Mouse (Mus musculus): ENCODE measurements at regions not wholly inside any gene's neighbourhood (a gene's known extent, or its start where the extent isn't known, plus 50 kb on each side); places are given as distances from the start of the nearest gene placed in this dataset.
A peak's percentile ranks its signal among the peaks of the same experiment; 100 is the strongest.

- DNase-seq (ENCODE audit: low spot score), result no peak
These were observed 979.5 kb upstream of the Car8 start for GRCm38 (mm10) chr4:9218380-9218779.

DNA sequence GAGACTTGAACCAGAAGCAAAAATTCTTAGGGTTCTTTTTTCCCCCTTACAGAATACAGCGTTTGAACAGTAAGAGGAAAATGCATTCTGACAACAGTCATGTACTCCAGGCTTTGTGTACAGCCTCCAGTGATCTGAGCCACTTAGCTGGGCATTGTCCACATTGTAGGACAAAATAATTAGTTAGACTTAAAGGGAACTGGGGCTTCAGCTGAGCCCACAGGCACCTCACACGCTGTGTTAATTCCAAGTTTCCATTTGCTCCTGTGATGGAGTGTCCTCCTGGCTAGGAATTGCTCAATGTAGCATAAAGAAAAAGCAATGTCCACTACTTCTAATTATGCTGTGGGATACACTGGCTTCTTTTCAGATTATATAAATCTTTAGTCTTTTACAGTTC is 969.8 kb upstream of the Car8 start:
- no peak for DNase-seq (ENCODE audit: low spot score)

- no peak for DNase-seq (ENCODE audit: low spot score)
These were observed 961.2 kb upstream of the Car8 start for GRCm38 (mm10) chr4:9200012-9200411.

DNA sequence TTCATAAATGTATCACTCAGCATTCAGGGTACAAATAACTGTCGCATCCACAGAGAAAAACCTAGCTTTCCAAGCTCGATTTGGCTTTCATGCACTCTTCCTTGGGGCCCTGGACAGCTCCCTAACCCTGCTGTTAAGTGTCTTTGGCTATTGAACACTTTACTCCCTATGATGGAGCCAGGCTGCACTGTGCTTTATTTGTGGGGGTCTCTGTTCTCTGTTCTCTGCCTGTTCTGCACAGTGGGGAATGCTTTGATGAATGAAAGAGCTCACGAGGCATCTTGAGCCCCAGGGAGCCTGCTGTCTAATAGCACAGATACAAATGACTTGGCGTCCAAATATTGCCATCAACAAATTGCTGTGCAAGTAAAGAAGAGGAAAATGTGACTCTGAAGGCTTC is 957.6 kb upstream of the Car8 start:
- no peak for DNase-seq (ENCODE audit: low spot score)

DNA sequence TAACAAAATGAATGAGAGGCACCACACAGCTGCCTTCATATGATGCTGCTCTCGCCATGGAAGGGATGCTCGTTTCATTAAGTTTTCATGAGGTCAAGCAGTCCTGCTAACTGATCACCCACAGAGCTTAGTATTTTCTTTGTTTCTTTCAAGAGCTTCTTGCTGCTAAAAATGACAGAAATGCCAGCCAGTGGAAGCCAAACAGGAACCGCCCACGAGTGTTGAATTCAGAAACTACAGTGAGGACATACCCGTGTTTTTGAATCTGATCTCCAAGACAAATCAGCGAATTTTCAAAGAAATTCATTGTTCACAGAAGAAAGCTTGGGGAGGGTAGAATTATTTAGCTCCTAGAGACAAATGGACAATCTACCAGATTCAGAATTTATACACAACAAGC is 954.3 kb upstream of the Car8 start:
- DNase-seq (ENCODE audit: low spot score), result no peak

DNA sequence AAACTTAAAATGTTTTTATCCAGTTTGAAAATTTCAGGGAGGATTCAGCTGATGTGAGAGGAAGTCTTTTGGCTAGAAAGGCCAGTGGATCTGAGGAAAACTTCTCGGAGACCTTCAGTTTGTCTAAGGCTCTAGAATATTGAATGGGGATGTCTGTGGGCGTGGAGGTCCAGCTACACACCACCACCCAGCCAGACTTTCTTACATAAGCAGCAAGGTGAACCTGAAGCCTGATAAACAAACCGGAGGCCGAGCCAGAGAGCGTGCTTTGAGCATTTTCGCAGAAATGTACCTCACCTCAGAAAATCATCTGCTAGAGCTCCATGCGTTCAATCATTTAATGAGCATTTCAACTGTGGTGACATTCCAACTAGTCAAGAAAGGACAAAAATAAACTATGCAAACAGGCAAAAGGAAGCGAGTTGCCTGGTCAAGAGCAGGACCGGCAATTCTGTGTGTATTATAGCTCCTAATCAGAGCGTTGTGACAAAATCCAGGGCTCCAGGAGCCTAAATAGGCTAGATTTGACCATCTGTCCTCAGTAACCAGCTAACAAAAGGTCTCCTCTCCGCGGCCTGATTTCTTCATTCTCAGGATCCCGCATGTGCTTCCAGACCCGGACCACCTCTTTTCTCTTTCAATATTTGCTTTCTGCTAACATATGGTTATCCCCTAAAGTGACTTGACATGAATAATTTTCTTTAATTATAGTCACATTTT is 946.5 kb upstream of the Car8 start:
- DNase-seq (ENCODE audit: low spot score), result no peak

DNA sequence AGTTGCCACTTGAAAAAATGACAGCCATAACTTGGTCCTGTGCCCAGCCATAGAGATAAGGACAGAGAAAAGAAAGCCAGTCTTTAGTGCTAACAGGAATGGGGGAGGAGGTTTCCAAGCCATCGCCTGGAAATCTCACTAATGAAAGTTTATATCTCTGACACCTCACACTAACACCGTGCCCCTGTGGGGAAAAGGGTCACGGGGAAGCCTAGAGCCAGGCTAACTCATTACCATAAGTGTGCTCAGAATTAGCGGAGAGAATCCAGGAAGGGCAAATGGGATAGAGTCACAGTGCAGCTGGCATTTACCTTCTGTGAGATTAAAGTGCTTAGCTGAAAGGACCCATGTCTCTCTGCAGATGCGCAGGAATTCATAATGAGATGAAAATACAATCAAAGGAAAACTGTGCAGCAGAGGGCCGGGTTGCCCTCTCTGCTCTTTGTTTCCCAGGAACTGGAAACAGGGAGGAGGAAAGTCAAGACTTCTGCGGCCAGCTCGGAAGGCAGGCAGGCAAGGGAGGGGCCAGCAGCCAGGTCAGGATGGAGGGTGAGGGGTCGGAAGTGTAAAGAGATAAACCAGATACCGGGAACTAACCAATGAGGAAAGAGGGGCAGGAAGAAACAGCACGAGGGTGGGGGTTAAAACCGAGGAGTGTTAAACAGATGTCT is 945.7 kb upstream of the Car8 start:
- peak; percentile 10 for DNase-seq (ENCODE audit: low spot score)

DNA sequence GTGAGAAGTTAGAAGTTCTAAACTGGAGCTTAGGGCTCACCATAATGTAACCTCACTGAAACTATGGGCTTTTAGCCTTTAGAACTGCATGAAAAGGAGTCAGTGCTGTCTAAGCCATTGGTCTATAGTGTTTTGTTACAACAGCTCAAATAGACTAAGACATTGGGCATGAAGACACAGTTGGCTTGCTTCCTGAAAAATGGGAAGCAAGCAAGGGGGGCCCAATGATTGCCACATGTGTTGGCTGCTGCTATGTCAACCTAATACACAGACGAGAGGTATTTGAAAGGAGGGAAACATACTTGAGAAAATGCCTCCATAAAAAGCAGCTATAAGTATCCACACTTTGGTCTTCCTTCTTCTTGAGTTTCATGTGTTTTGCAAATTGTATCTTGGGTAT is 935.5 kb upstream of the Car8 start:
- no peak for DNase-seq (ENCODE audit: low spot score)

DNA sequence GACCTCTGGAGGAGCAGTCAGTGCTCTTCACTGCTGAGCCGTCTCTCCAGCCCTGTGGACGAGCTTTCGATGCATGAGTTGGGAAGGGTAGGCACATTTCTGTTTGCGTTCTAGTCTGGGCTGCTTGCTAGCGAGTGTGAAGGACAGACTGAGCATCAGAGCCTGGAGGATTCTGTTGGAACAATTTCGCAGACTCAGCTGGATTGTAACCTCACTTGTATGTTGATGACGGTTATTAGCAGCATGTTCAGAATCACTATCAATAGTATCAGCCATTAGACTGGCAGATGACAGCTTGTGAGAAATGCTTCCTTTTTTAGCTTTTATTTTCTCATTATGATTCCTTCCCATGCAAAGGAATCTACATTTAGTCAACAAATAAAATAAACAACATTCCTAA is 923.5 kb upstream of the Car8 start:
- no peak for DNase-seq (ENCODE audit: low spot score)

GRCm38 (mm10) chr4:9161814-9162133 is 922.9 kb upstream of the Car8 start:
- no peak for DNase-seq (ENCODE audit: low spot score)

DNA sequence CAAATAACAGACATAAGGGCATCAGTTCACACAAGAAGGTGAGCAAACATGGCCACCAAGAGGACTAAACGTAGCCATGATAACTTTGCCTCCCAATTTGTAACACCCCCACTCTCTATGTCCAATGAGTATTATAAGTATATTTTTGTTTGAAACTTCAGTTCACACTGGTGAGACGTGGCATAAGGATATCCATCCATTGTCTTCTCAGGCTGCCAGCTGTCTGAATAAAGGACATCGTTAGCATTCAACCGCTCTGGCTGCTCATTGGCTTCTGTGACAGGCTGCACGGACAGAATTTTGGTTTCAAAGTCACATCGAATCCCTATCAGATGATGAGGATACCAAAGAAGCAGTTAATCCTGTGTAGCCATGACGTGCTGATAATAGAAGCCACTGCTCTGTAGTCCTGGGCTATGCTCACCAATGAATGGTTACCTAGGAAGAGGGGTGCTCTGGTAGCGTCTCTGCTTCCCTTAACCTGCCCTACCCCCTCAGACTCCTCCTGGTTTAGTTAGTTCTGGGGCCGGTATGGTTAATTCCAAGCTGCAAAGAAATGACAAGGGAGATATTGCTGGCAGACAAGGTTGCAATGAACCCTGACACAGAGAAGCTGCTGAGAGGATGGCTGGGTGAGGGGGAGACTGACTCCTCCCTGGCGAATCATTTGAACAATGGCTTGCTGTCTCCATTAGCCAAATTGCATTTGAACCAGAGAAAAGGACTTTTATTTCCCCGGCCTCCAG is 922.4 kb upstream of the Car8 start:
- no peak for DNase-seq (ENCODE audit: low spot score)

DNA sequence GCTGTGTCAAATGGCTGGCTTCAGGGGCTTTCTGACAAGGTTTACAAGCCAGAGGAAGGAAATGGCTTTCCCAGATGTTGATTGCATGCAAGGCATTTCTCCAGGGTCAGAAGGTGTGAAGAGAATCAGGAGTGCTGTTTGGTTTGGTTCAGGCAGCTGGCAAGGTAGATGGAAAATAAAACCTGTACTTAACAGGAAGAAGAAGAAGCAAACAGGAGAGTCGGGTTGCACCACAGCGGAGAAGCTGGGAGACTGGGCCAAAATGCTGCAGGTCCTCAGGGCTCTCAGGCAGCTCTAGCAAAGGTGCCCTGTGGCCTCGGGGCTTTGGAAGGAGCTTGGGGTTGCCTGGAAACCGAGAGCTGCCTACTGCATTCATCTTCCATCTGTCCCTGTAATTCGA is 908.9 kb upstream of the Car8 start:
- no peak for DNase-seq (ENCODE audit: low spot score)

- no peak for DNase-seq (ENCODE audit: low spot score)
These were observed 905.7 kb upstream of the Car8 start for GRCm38 (mm10) chr4:9144226-9145215.

- no peak for DNase-seq (ENCODE audit: low spot score)
These were observed 904.2 kb upstream of the Car8 start for GRCm38 (mm10) chr4:9143087-9143486.

DNA sequence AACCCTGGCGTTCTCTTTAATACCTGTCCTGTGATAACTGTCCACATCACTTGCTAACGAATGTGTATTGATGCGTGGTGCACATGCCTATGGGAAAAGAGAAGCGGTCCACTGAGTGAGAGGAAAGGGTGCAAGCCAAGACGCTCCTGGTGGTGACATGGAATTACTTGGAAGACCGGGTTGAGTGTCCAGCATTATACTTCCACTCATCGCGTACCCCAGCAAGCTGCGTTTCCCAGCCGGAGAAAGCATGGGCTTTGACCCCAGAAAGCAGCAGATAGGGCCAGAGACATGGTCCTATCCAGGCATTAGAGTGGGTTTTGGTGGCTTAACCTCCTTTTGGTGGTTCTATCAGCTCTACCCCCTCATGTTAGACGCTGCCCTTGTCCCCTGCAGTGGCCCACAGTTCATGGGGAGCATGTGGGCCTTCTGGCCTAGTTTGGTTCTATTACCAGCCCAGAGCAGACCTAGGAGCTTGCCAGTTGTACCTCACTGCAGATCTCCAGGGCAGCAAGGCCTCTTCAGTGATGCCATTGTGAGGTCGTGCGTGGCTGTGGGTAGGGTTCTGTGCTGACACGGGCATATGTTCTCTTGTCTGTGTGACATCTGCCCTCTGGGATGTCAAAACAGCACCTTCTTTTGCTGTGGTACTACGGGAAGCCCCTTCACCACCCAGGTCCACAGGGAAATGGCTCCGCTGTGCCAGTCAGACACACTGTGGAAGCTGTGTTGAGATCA is 903.3 kb upstream of the Car8 start:
- DNase-seq (ENCODE audit: low spot score), result no peak

GRCm38 (mm10) chr4:9140691-9141090 is 901.9 kb upstream of the Car8 start:
- no peak for DNase-seq (ENCODE audit: low spot score)

DNA sequence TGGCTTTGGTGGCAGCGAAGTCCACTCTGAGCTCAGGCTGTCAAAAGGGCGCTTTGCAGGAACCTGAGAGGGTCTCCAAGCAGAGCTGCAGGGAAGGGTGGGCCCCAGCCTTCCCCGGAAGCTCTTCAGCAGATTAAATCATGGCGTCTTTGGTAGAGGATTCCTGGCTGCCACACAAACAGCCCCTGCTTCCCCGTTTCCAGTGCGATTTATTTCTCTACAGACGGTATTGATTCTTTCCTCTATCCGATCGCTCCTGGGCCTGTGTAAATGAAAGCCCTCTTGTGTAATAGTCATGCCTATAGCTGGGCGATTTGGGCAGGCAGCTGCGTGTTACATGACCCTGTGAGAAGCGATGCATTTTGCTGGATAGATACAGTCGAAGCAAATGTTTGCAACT is 897.8 kb upstream of the Car8 start:
- DNase-seq (ENCODE audit: low spot score), result no peak

GRCm38 (mm10) chr4:9136188-9136569 is 897.3 kb upstream of the Car8 start:
- no peak for DNase-seq (ENCODE audit: low spot score)

GRCm38 (mm10) chr4:9135481-9136187 is 896.8 kb upstream of the Car8 start:
- peak; percentile 89 for DNase-seq (ENCODE audit: low spot score)

DNA sequence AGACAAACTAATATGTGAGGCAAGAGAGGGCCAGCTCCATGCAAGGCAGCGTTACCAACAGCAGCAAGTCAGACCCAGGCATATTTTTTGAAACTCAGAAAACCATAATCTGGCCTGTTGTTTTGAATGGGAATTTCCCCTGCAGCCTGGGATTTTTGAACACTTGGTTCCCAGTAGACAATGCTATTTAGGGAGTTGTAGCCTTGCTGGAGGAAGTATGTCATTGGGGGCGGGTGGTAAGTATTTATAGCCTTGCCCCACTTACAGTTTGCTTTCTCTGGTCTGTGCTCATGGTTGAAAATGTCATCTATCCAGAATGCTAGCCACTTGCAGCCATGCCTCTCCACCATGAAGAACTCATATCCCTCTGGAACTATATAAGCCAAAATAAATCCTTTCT is 894.9 kb upstream of the Car8 start:
- DNase-seq (ENCODE audit: low spot score), result no peak

Measured in lung, postnatal 25 days (tissue).